Mouse (Mus musculus): ENCODE measurements at regions not wholly inside any gene's neighbourhood (a gene's known extent, or its start where the extent isn't known, plus 50 kb on each side); places are given as distances from the start of the nearest gene placed in this dataset.

GRCm38 (mm10) chr5:44416844-44417589 lies 190.6 kb upstream of the Tapt1 start:
- DNase-seq, result no peak

DNA sequence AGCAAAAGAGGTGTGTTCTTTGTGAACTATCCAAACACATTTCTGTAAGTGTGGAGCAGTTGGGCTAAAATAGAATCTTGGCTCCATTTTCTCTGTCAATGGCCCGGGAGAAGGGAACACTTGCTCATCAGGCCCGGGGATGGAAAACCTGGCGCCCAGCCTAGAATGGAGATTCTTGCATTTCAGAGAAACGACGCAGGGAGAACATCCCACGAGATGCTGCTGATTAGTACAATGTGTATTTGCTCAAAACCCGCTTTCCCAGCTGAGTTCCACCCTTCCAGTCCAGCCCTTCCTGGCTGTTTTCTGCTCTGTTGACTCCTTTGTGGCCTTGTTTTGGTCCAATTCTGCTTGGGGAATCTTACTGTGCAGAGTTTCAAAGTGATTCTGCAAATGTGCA lies 188.0 kb upstream of the Tapt1 start:
- peak; percentile 30 for DNase-seq

GRCm38 (mm10) chr5:44403300-44403699 lies 176.9 kb upstream of the Tapt1 start:
- DNase-seq, result no peak

DNA sequence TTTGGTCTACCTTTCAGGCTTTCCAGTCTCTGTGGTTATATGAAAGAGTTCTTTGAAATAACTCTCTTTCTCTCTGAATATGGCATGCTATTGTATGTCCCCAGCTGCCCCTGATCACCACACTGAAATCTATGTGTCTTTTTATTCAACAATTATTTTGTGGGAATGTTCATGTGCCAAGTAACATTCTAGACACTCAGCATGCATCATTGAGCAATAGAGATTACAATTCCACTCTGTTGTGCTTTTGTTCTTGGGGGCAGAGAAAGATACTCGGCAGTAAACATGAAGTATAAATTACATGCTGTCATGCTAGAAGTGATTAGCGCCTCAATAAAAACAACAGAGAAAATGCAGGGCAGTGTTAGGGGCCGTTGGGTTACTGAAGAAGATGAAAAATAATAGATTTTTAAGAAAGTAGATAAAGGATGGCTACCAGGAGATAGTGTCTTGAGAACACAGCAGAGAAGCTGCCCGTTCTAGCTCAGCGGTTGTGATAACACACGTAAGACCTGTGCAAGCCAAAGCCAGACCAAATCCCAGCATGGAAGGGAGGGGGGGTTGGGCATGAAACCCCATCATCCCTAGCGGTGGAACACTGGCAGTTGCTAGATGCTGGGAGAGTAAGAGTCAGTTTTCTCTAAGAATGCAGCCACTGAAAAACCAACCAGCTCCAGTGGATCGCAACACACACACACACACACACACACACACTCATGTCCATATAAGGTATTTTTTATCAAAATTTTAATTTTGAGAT lies 174.3 kb upstream of the Tapt1 start:
- DNase-seq, result no peak

GRCm38 (mm10) chr5:44387237-44387810 lies 160.9 kb upstream of the Tapt1 start:
- no peak for DNase-seq

DNA sequence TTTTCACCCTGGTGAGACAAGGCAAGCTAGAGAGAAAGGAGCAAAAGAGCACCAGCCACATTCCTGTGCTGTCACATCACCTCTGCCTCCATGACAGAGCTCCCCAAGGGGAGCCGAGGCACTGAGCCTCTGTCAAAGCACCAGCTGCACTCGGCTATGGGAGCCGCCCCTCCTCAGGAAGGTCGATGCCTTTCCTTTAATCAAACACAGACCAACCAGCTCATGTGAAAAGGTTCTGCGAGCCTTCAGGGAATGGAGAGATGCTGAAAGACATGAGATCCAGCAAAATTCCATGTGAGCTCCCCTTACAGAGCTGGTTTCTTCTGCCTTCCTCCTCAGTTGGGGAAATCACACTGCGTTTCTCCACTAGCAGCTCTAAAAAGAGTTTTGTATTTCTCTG lies 159.8 kb upstream of the Tapt1 start:
- DNase-seq, result no peak

DNA sequence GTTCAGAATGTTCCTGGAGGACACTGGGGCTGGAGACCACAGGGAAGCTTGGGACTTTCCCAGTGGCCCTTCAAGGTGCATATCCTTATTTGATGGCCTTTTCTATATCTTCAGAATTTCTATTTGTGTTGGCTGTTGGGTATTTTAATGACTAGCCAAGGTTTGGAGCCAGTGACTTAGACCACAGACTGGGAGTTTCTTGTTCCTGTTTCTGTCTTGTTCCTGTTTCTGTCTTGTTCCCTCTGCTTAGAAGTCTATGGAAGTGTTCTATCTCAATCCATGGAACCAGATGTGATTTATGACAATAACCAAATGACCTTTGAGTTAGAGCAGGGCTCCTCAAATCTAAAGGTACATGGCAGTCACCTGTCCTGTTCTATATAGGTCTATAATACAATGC lies 156.6 kb upstream of the Tapt1 start:
- DNase-seq, result no peak

DNA sequence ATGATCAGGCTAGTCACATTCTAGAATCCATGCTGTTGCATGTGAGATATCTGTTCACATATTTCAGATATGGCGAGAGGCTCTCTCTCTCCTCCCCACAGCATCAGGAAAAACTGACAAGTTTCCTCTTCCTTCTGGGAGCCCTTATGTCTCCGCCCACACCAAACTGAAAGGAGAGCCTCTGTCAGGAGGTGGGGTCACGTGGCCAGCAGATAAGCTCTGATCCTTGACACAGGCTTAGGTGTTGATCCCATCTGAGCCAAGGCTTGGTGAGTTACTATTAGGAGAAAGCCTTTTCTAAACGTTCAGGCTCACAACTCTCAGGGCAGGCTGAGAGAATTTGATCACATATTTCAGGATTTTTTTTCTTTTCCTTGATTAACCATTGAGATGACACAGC lies 143.6 kb upstream of the Tapt1 start:
- DNase-seq, result no peak

DNA sequence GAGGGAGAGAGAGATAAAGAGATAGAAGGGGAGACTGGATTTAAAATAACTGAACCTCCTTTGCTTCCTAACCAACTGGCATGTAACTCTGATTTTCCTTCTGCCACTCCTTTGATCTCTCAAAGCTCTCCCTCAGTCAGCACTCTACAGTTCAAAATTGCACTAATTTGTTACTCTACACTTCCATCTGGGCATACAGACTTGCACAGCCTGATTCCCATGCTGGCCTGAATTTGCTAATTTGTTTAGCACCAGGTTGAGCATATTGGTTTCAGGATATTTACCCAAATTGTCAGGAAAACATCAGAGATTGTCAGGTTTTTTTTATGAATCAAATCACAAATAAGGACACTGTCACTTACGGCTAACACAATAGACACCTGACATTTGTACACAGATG lies 125.9 kb upstream of the Tapt1 start:
- no peak for DNase-seq

DNA sequence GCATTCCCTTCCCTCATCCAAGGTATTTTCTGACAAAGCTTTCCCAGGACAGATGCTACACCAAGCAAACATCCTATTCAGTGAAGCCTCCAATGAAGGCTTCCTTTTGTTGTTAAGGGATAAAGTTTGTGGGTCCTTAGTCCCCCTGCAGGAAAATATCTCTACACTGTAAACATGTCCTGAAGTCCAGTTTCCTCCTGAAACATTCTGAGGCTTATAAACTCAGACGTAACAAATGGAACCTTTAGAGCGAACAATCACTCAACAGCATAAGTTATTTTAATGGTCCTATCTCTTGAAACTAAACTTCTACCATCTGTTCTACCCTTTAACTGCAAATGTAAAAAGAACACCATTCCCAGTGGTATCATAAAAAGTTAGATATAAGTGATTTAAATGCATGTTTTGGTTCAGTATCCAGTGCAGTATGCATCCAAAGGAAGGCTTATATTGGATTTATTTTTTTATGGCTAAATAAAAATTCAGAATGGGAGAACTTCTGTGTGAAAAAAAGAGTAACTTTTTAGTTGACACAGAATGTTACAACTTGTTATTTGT lies 115.1 kb upstream of the Tapt1 start:
- no peak for DNase-seq

- no peak for DNase-seq
Measured at GRCm38 (mm10) chr5:44338662-44339061, 112.2 kb upstream of the Tapt1 start.

GRCm38 (mm10) chr5:44335756-44336155 lies 109.3 kb upstream of the Tapt1 start:
- no peak for DNase-seq

DNA sequence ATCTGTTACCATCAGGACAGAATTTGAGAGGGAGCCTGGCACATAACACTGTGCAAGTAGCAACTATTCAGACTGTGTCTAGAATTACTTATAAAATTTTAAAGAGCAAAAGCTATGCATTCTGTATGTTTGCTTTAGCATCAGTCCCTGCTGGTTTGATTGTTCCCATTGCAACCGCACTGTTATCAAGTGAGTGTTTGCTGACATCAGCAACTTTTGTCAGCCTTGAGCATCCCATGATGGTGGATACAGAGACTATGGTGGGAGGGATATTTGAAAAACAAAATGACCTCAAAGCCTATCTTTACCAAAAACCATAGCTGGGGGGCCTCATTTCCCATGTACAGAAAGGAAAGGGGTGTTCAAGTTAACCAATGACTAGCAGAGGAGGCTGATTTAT lies 93.2 kb upstream of the Tapt1 start:
- DNase-seq, result no peak

DNA sequence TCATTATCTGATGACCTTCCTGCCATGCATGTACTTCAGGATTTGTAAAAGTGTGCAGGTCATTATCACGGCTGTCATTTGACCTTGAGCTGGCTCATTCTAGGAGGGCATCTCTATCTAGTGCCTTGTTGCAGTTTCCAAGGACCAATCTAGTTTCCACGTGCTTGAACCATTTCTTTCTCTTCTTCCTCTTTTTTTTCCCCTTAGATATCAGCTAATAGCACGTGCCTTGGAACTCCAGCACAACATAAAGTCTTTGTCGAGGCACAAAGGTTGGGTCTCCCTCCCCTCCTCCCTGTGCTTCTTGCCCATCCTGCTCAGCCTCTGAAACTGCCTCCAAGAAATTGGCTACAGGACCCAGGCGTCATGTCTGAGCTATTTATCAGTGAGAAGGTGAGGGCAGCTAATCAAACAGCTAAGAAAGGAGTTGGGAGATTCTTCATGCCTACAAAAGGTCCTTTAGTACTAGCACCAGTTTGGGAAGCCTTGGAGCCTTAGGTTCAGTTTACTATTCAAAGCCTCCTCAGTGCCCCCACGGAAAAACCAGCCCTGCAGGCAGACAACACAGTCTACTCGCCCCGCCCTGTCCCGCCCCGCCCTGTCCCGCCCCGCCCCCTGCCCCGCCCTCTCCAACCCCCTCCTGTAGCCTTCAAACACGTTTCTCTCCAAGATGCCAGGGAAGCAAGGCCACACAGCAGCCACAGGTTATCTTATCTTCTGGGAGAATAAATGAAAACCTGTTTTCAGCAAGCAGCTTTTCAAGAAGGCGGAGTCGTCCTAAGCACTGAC lies 80.5 kb upstream of the Tapt1 start:
- DNase-seq, result no peak

GRCm38 (mm10) chr5:44303886-44304855 lies 77.7 kb upstream of the Tapt1 start:
- DNase-seq, result peak; percentile 71

- peak; percentile 81 for DNase-seq
Measured at GRCm38 (mm10) chr5:44284384-44284783, 58.0 kb upstream of the Tapt1 start.

Data from adrenal gland, postnatal 14 days (tissue).